Comparison of ENCODE assay signal across 7 mouse cellular contexts in the genomic region with DNA sequence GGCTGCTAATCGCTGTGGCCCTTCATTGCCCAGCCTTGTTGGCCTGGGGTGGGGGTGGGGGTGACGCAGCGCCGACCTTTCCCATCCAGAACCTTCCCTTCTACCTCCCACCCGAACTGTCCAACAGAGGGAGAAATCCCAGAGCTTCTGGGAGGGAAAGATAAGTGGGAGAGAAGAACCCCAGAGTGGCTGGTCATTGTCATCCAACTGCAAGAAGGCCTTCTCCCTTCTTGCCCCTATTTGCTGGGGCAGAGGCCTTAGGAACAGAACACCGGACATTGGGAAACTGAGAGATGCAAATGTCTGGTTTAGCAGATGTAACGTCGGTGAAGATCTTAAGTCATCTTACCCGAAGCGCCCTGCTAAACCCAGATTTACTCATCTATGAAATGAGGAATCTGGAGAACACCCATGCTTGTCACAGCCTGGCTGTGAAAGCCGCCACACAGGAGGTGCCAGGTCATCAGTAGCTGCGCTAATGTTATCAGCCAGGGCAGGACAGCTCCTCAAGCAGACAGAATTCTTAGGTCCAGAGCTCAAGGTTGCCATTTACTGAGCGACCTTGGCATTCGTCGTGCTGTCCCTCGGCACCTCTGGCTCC. TPM values are rescaled to one million over a fixed set of nuclear protein-coding genes. Genes with fewer than 3 reads are reported as not detected.
DNase-seq lines count a peak whose midpoint lies in the region; ATAC-seq lines count a peak whose summit lies in the region.

No protein-coding gene starts in this region.

- H3K9ac ChIP-seq in lung, embryonic 16.5 days (ENCODE audit: low read length): peak overlapping the region; percentile 75
- H3K9ac ChIP-seq in forebrain, embryonic 12.5 days: peak overlapping the region; percentile 66; the same call in 1 of the 2 replicates
- 0 out of 2 replicates have a peak overlapping the region, but pooled peaks have one; percentile 1 for H3K9ac ChIP-seq in liver, embryonic 11.5 days (ENCODE audit: low read depth, low read length)
- H3K9ac ChIP-seq in stomach, embryonic 16.5 days (ENCODE audit: low read length): peak overlapping the region; percentile 74; the same call in 1 of the 2 replicates

- ATAC-seq in lung, embryonic 16.5 days (ENCODE audit: low read depth): no peak
- no peak for ATAC-seq in forebrain, embryonic 12.5 days (ENCODE audit: low FRiP score)
- no peak for ATAC-seq in liver, embryonic 11.5 days (replicated peaks; ENCODE audit: low FRiP score)
- no peak for ATAC-seq in stomach, embryonic 16.5 days (ENCODE audit: insufficient read depth, low FRiP score)

- 46% methylated on average over 16 of the region's 16 CpGs for WGBS in lung, embryonic 16.5 days
- WGBS in forebrain, embryonic 12.5 days: 24% methylated on average over 15 of the region's 16 CpGs
- 18% methylated on average over 16 of the region's 16 CpGs for WGBS in liver, embryonic 11.5 days
- 44% methylated on average over 16 of the region's 16 CpGs for WGBS in stomach, embryonic 16.5 days

- peak overlapping the region; percentile 95 for H3K27ac ChIP-seq in lung, embryonic 16.5 days (ENCODE audit: low read length)
- no peak overlapping the region for H3K27ac ChIP-seq in forebrain, embryonic 12.5 days
- H3K27ac ChIP-seq in liver, embryonic 11.5 days (ENCODE audit: low read depth, low read length): no peak overlapping the region
- H3K27ac ChIP-seq in stomach, embryonic 16.5 days (ENCODE audit: low read length): no peak overlapping the region

- H3K4me1 ChIP-seq in lung, embryonic 16.5 days (replicated peaks; ENCODE audit: control insufficient read depth, insufficient read depth, low read length): peaks cover 57% of the 10 kb centered on the region
- peaks cover 49% of the 10 kb centered on the region for H3K4me1 ChIP-seq in forebrain, embryonic 12.5 days
- 0 out of 2 replicates have a peak, but pooled peaks cover 2% of the 10 kb centered on the region for H3K4me1 ChIP-seq in liver, embryonic 11.5 days (replicated peaks; ENCODE audit: control insufficient read depth, insufficient read depth, low read length)
- H3K4me1 ChIP-seq in stomach, embryonic 16.5 days (ENCODE audit: control insufficient read depth, insufficient read depth, low read length): peaks cover 15% of the 10 kb centered on the region

- H3K9me3 ChIP-seq in lung, embryonic 16.5 days (ENCODE audit: control insufficient read depth, low read length): no peaks in the 10 kb centered on the region
- H3K9me3 ChIP-seq in forebrain, embryonic 12.5 days: no peaks in the 10 kb centered on the region
- H3K9me3 ChIP-seq in liver, embryonic 11.5 days (ENCODE audit: control insufficient read depth, low read length): no peaks in the 10 kb centered on the region
- H3K9me3 ChIP-seq in stomach, embryonic 16.5 days (replicated peaks; ENCODE audit: control insufficient read depth, low read length): no peaks in the 10 kb centered on the region

- no peaks in the 10 kb centered on the region; the same call in 1 of the 2 replicates for H3K27me3 ChIP-seq in lung, embryonic 16.5 days (ENCODE audit: control insufficient read depth, insufficient read depth, low read depth, low read length)
- H3K27me3 ChIP-seq in forebrain, embryonic 12.5 days: peaks cover 69% of the 10 kb centered on the region
- H3K27me3 ChIP-seq in liver, embryonic 11.5 days (replicated peaks; ENCODE audit: control insufficient read depth, insufficient read depth, low read length): peaks cover 79% of the 10 kb centered on the region
- peaks cover 35% of the 10 kb centered on the region for H3K27me3 ChIP-seq in stomach, embryonic 16.5 days (ENCODE audit: control insufficient read depth, insufficient read depth, low read length)

- H3K4me2 ChIP-seq in lung, embryonic 16.5 days (ENCODE audit: low read depth, low read length): peak overlapping the region; percentile 71
- H3K4me2 ChIP-seq in forebrain, embryonic 12.5 days: peak overlapping the region; percentile 99
- peak overlapping the region; percentile 83 for H3K4me2 ChIP-seq in liver, embryonic 11.5 days
- H3K4me2 ChIP-seq in stomach, embryonic 16.5 days (ENCODE audit: low read depth, low read length): peak overlapping the region; percentile 95

- H3K36me3 ChIP-seq in lung, embryonic 16.5 days (ENCODE audit: control insufficient read depth, insufficient read depth, low read length): no peaks in the 10 kb centered on the region
- H3K36me3 ChIP-seq in forebrain, embryonic 12.5 days (replicated peaks): no peaks in the 10 kb centered on the region
- no peaks in the 10 kb centered on the region for H3K36me3 ChIP-seq in liver, embryonic 11.5 days (ENCODE audit: control insufficient read depth, insufficient read depth, low read length)
- no peaks in the 10 kb centered on the region for H3K36me3 ChIP-seq in stomach, embryonic 16.5 days (ENCODE audit: control insufficient read depth, insufficient read depth, low read length)

- H3K4me3 ChIP-seq in lung, embryonic 16.5 days (ENCODE audit: low read length): peak overlapping the region; percentile 87
- H3K4me3 ChIP-seq in forebrain, embryonic 12.5 days (replicated peaks): peak overlapping the region; percentile 60
- H3K4me3 ChIP-seq in liver, embryonic 11.5 days (ENCODE audit: low read depth, low read length): peak overlapping the region; percentile 42
- H3K4me3 ChIP-seq in stomach, embryonic 16.5 days (replicated peaks; ENCODE audit: low read length): peak overlapping the region; percentile 71

- DNase-seq in lung, postnatal 36 days: no peak
- no peak for DNase-seq in liver, embryonic 11.5 days (ENCODE audit: low spot score)
- DNase-seq in right cerebral cortex, postnatal 25 days: no peak
- no peak for DNase-seq in layer of hippocampus, adult 11-12 months (ENCODE audit: low spot score)

RNA-seq across cellular contexts. Expression of gene Atoh8, which starts 0.5 kb away (rescaled TPM):
- 32.2 and 35.3 TPM in 2 replicates for polyA plus RNA-seq in lung, embryonic 16.5 days (2015; fragmentation: Nextera tagmentation; extraction: Ambion mirVana)
- polyA plus RNA-seq in forebrain, embryonic 12.5 days (2016; fragmentation: Nextera tagmentation; extraction: Ambion mirVana): 6.5 and 7.5 TPM in 2 replicates
- polyA plus RNA-seq in liver, embryonic 11.5 days (2014; fragmentation: Nextera tagmentation; extraction: Ambion mirVana): 3.1 and 3.4 TPM in 2 replicates
- 8.6 and 9.2 TPM in 2 replicates for polyA plus RNA-seq in stomach, embryonic 16.5 days (2015; fragmentation: Nextera tagmentation; extraction: Ambion mirVana)

Comparison
In these comparisons a context has a peak if more than half of its experiments do, and no peak if none do; other contexts are left out.
1. H3K9ac ChIP-seq: peak in every context shown above with its lines; median percentile 75 in lung, embryonic 16.5 days; 74 in stomach, embryonic 16.5 days; 66 in forebrain, embryonic 12.5 days; 1 in liver, embryonic 11.5 days.